7 mouse cellular contexts compared by ENCODE assay signal in the genomic region with DNA sequence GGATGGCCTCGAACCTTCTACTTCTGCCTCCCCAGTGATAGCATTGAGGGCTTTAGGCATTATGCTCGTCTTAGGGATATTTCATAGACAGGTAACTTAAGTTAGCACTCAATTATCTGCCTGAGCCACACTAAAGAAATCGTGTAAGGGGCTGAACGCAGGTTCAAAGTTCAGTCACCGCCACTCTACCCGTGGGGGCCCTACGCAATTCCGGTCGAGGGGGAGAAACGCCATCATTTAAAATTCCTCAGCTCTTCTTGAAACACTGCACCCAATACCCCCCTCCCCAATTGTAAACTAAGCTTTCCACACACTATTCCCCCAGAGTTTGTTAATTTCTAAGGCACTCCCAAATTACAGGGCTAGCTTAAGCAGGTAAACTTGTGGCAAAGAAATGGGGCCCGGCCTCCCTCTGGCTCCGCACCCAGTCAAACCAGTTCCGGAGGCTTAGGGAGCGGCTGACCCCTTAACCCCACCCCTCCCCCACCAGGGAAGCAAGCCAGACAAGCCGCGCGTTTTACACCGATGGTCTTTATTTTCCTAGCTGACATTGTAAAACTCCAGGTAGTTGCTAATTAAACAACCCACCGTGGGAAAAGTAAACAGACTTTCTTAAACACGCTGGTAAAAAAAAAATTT. TPM values are rescaled to one million over a fixed set of nuclear protein-coding genes. Genes with fewer than 3 reads are reported as not detected.
A peak's percentile ranks its signal among the peaks of the same experiment; 100 is the strongest.
DNase-seq lines count a peak whose midpoint lies in the region; ATAC-seq and TF ChIP-seq lines count a peak whose summit lies in the region.

No protein-coding gene starts in this region.

- TF ChIP-seq POLR2A in bone marrow, adult 2 months (IDR thresholded peaks at IDR 0.05; ENCODE audit: borderline replicate concordance, control insufficient read depth, low read depth, low read length), result no peak

- no peak for ATAC-seq in G1E (ENCODE audit: extremely low read depth, insufficient number of reproducible peaks, low FRiP score, poor library complexity, severe bottlenecking)
- ATAC-seq in lung, embryonic 16.5 days (ENCODE audit: low read depth), result no peak

- peak overlapping the region; percentile 83 for H3K4me3 ChIP-seq in G1E (ENCODE audit: low read depth, low read length)
- H3K4me3 ChIP-seq in bone marrow, adult 2 months (replicated peaks; ENCODE audit: control insufficient read depth, low read depth, low read length), result peak overlapping the region; percentile 78
- H3K4me3 ChIP-seq in lung, embryonic 16.5 days (ENCODE audit: low read length), result peak overlapping the region; percentile 86

- H3K9me3 ChIP-seq in G1E (replicated peaks), result no peaks in the 10 kb centered on the region
- no peaks in the 10 kb centered on the region for H3K9me3 ChIP-seq in lung, embryonic 16.5 days (ENCODE audit: control insufficient read depth, low read length)

- intact Hi-C loops in left cerebral cortex, postnatal 4 days (cut with DNase I), result no loop called here

- WGBS in bone marrow, adult 2 months, result 1% methylated on average over 20 of the region's 20 CpGs
- 2% methylated on average over 20 of the region's 20 CpGs for WGBS in lung, embryonic 16.5 days

- H3K36me3 ChIP-seq in G1E (replicated peaks), result peaks cover 16% of the 10 kb centered on the region
- H3K36me3 ChIP-seq in lung, embryonic 16.5 days (ENCODE audit: control insufficient read depth, insufficient read depth, low read length), result no peaks in the 10 kb centered on the region

- H3K27me3 ChIP-seq in G1E (ENCODE audit: insufficient read depth, low read length), result no peaks in the 10 kb centered on the region
- H3K27me3 ChIP-seq in lung, embryonic 16.5 days (ENCODE audit: control insufficient read depth, insufficient read depth, low read depth, low read length), result no peaks in the 10 kb centered on the region

- DNase-seq in G1E (ENCODE audit: low spot score), result peak; percentile 40
- peak; percentile 40 for DNase-seq in heart, adult 8-10 months (ENCODE audit: low spot score)
- peak; percentile 71 to 73 for DNase-seq in kidney, adult 8-10 months
- DNase-seq in spleen, postnatal 10 days (ENCODE audit: low spot score in 2 of 2), result peak; percentile 42 to 66
- no peak for DNase-seq in left cerebral cortex, postnatal 4 days

- H3K4me2 ChIP-seq in lung, embryonic 16.5 days (ENCODE audit: low read depth, low read length), result peak overlapping the region; percentile 63

- H3K4me1 ChIP-seq in G1E (ENCODE audit: insufficient read depth, low read depth, low read length), result peaks cover 59% of the 10 kb centered on the region
- peaks cover 6% of the 10 kb centered on the region for H3K4me1 ChIP-seq in bone marrow, adult 2 months (ENCODE audit: control insufficient read depth, insufficient read depth, low read length)
- peaks cover 34% of the 10 kb centered on the region for H3K4me1 ChIP-seq in lung, embryonic 16.5 days (replicated peaks; ENCODE audit: control insufficient read depth, insufficient read depth, low read length)

- TF ChIP-seq CTCF in G1E (IDR thresholded peaks at IDR 0.05; ENCODE audit: low read depth, low read length), result no peak
- no peak for TF ChIP-seq CTCF in bone marrow, adult 2 months (IDR thresholded peaks at IDR 0.05; ENCODE audit: control insufficient read depth, insufficient read depth, low read length)

- peak overlapping the region; percentile 93 for H3K9ac ChIP-seq in lung, embryonic 16.5 days (ENCODE audit: low read length)

- peak overlapping the region; percentile 91 for H3K27ac ChIP-seq in bone marrow, adult 2 months (ENCODE audit: control insufficient read depth, insufficient read depth, low read depth, low read length, poor library complexity)
- H3K27ac ChIP-seq in lung, embryonic 16.5 days (ENCODE audit: low read length), result peak overlapping the region; percentile 94

RNA-seq across cellular contexts. Expression of a gene that starts 1.7 kb away (rescaled TPM):
- total RNA-seq in G1E (2014; fragmentation: Nextera tagmentation) (60.5 and 64.9 TPM in 2 replicates), G1E (2017) (43.1 and 48.5 TPM in 2 replicates)
- polyA plus RNA-seq in G1E (2012), result 112 and 119 TPM in 2 replicates
- polyA plus RNA-seq in bone marrow, adult 2 months (2011; ENCODE audit: insufficient read depth, insufficient read length, low replicate concordance, missing spikeins), result 13.2 and 49.9 TPM in 2 replicates
- total RNA-seq in heart, adult 8-10 months (2022), result 10 to 100 TPM; 12.8 to 26.9 (median 17.4) TPM
- 83.2 and 87.4 TPM in 2 replicates for polyA plus RNA-seq in lung, embryonic 16.5 days (2015; fragmentation: Nextera tagmentation; extraction: Ambion mirVana)
- 10 to 100 TPM; 10.2 to 10.7 TPM for total RNA-seq in left cerebral cortex, postnatal 4 days (2021)

RNA-seq across cellular contexts. Expression of a gene that starts 25.2 kb away (rescaled TPM):
- 63.3 and 64.9 TPM in 2 replicates for total RNA-seq in G1E (2014; fragmentation: Nextera tagmentation)
- total RNA-seq in G1E (2017), result 68.2 and 96.4 TPM in 2 replicates
- polyA plus RNA-seq in G1E (2012), result 244 and 260 TPM in 2 replicates
- polyA plus RNA-seq in bone marrow, adult 2 months (2011; ENCODE audit: insufficient read depth, insufficient read length, low replicate concordance, missing spikeins), result 78.9 and 134 TPM in 2 replicates
- 10 to 100 TPM; 30.9 to 41.7 (median 38.5) TPM for total RNA-seq in heart, adult 8-10 months (2022)
- 54.7 and 58.8 TPM in 2 replicates for polyA plus RNA-seq in lung, embryonic 16.5 days (2015; fragmentation: Nextera tagmentation; extraction: Ambion mirVana)
- 100 to 1,000 TPM; 110 to 112 TPM for total RNA-seq in left cerebral cortex, postnatal 4 days (2021)

RNA-seq across cellular contexts. Expression of a gene that starts 26.7 kb away (rescaled TPM):
- 120 and 125 TPM in 2 replicates for total RNA-seq in G1E (2014; fragmentation: Nextera tagmentation)
- total RNA-seq in G1E (2017), result 48.1 and 54.5 TPM in 2 replicates
- polyA plus RNA-seq in G1E (2012), result 207 and 224 TPM in 2 replicates
- polyA plus RNA-seq in bone marrow, adult 2 months (2011; ENCODE audit: insufficient read depth, insufficient read length, low replicate concordance, missing spikeins), result 14.6 and 26.2 TPM in 2 replicates
- 10 to 100 TPM; 26.7 to 36.0 (median 33.4) TPM for total RNA-seq in heart, adult 8-10 months (2022)
- 16.9 and 19.5 TPM in 2 replicates for polyA plus RNA-seq in lung, embryonic 16.5 days (2015; fragmentation: Nextera tagmentation; extraction: Ambion mirVana)
- 10 to 100 TPM; 68.4 to 72.1 TPM for total RNA-seq in left cerebral cortex, postnatal 4 days (2021)

RNA-seq across cellular contexts. Expression of a gene that starts 40.3 kb away (rescaled TPM):
- total RNA-seq in G1E (2014; fragmentation: Nextera tagmentation), result 136 and 138 TPM in 2 replicates
- 81.2 and 95.6 TPM in 2 replicates for total RNA-seq in G1E (2017)
- 550 and 561 TPM in 2 replicates for polyA plus RNA-seq in G1E (2012)
- 59.2 and 125 TPM in 2 replicates for polyA plus RNA-seq in bone marrow, adult 2 months (2011; ENCODE audit: insufficient read depth, insufficient read length, low replicate concordance, missing spikeins)
- total RNA-seq in heart, adult 8-10 months (2022), result 1 to 10 TPM; 3.5 to 4.8 (median 4.3) TPM
- polyA plus RNA-seq in lung, embryonic 16.5 days (2015; fragmentation: Nextera tagmentation; extraction: Ambion mirVana), result 11.4 and 12.5 TPM in 2 replicates
- 1 to 10 TPM; 3.0 to 3.3 TPM for total RNA-seq in left cerebral cortex, postnatal 4 days (2021)
